Mouse (Mus musculus) ES-E14 (cell line): ENCODE measurements around the gene Phospho1. TPM values are rescaled to one million over a fixed set of nuclear protein-coding genes. Genes with fewer than 3 reads are reported as not detected.

Experiments
- DNase-seq: peaks from one replicate; pipeline ENCODE4 v3.0.0-alpha.2; 2013; ENCODE audit warnings: low read depth, low spot score
- H3K27ac ChIP-seq: 2 replicates; pipeline ENCODE4 v1.5.1; 2012; ENCODE audit warnings: low read depth, mild to moderate bottlenecking, low read length, moderate library complexity, mixed read lengths; ENCODE audit not compliant: poor library complexity, insufficient read depth, severe bottlenecking
- H3K36me3 ChIP-seq: 2 replicates; pipeline ENCODE4 v1.6.1; 2012; ENCODE audit warnings: mild to moderate bottlenecking, low read length, moderate library complexity, mixed read lengths; ENCODE audit not compliant: control insufficient read depth, poor library complexity, insufficient read depth, severe bottlenecking
- H3K4me1 ChIP-seq, 2 experiments: fragments of 150-350 bp in 1 of 2; sonication (generic) in 1 of 2; 2 replicates each; pipeline ENCODE4 v1.6.1; 2012; ENCODE audit warnings: low read length in 2 of 2, mild to moderate bottlenecking in 1 of 2, mixed read lengths in 1 of 2; ENCODE audit not compliant: control insufficient read depth in 2 of 2, insufficient read depth in 2 of 2, poor library complexity in 1 of 2
- H3K4me3 ChIP-seq, 2 experiments: fragments of 150-350 bp in 1 of 2; sonication (generic) in 1 of 2; 2 replicates each; pipeline ENCODE4 v1.5.1; 2012; ENCODE audit warnings: low read length in 2 of 2, low read depth in 1 of 2, mild to moderate bottlenecking in 1 of 2, mixed read lengths in 1 of 2; ENCODE audit not compliant: insufficient read depth in 1 of 2, poor library complexity in 1 of 2, severe bottlenecking in 1 of 2
- H3K9ac ChIP-seq: 2 replicates; pipeline ENCODE4 v1.6.1; 2012; ENCODE audit warnings: low read depth, mild to moderate bottlenecking, low read length, mixed read lengths; ENCODE audit not compliant: poor library complexity, insufficient read depth, severe bottlenecking
- H3K9me3 ChIP-seq: fragments of 150-350 bp; sonication (generic); 2 replicates; pipeline ENCODE4 v1.6.1; 2012; ENCODE audit warnings: low read depth, mild to moderate bottlenecking, low read length; ENCODE audit not compliant: control insufficient read depth, insufficient read depth
- CHD2 ChIP-seq: IDR thresholded peaks from 2 replicates; pipeline ENCODE4 v1.6.1; 2014; ENCODE audit warnings: mild to moderate bottlenecking, low read depth, low read length, inconsistent platforms
- HCFC1 ChIP-seq: IDR thresholded peaks from 2 replicates; pipeline ENCODE4 v1.6.1; 2012; ENCODE audit warnings: low read length, inconsistent platforms, borderline replicate concordance; ENCODE audit not compliant: insufficient read depth
- MAFK ChIP-seq: IDR thresholded peaks from 2 replicates; pipeline ENCODE4 v1.6.1; 2014; ENCODE audit warnings: mild to moderate bottlenecking, low read depth, low read length, inconsistent platforms; ENCODE audit not compliant: insufficient read depth
- ZC3H11A ChIP-seq: IDR thresholded peaks from 2 replicates; pipeline ENCODE4 v1.6.1; 2012; ENCODE audit warnings: low read depth, mild to moderate bottlenecking, inconsistent platforms, low read length, borderline replicate concordance
- ZNF384 ChIP-seq: IDR thresholded peaks from 2 replicates; pipeline ENCODE4 v1.6.1; 2012; ENCODE audit warnings: low read depth, low read length, inconsistent platforms
- in situ Hi-C, 2 experiments: fragments of 600-800 bp; cut with MboI; formaldehyde crosslinking; loops; one replicate each; pipeline ENCODE4 v1.15.1; 2025; ENCODE audit warnings: low sequenced_read_pairs in 2 of 2, inconsistent platforms in 1 of 2; ENCODE audit not compliant: unreplicated experiment in 2 of 2
- total RNA-seq: library from RNA; depleted of rRNA; stranded (reverse); fragments of 300-350 nt; gene quantifications from 2 replicates; pipeline ENCODE4 v1.2.3, GENCODE M21; 2012

The Phospho1 gene
- total RNA-seq, 1 experiment: 2.6 TPM

DNA sequence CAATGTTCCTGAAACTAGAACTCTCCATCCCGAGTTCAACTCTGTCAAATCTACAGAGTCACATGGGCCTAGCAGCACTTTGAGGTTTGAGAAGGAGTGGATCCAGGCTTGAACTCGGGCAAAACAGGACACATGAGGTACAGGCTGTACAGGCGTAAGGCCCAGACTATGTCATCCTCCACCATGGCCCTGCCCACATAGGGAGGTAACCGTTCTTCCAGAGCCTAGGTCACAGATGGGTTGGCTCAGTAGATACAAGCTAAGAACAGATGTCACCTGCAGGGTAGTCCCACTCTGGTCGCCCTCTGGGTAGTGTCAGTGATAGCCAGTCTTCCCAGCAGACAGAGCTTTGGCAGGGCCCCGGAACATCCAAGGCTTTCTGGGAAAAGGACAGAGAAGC, 37.8 kb upstream of the Phospho1 start:
- DNase-seq: no peak
- TF ChIP-seq HCFC1 (no peak), ZNF384 (no peak), CHD2 (no peak), MAFK (no peak), ZC3H11A (no peak)
- in situ Hi-C loops: no loop called here
- Histone ChIP-seq H3K9ac (no peak overlapping the region), H3K4me1 (peaks cover 0 to 4% of the 10 kb centered on the region in 2 experiments; a peak in 2 of 4 replicates), H3K4me3 (no peak overlapping the region), H3K36me3 (no peaks in the 10 kb centered on the region), H3K9me3 (no peaks in the 10 kb centered on the region), H3K27ac (no peak overlapping the region)

DNA sequence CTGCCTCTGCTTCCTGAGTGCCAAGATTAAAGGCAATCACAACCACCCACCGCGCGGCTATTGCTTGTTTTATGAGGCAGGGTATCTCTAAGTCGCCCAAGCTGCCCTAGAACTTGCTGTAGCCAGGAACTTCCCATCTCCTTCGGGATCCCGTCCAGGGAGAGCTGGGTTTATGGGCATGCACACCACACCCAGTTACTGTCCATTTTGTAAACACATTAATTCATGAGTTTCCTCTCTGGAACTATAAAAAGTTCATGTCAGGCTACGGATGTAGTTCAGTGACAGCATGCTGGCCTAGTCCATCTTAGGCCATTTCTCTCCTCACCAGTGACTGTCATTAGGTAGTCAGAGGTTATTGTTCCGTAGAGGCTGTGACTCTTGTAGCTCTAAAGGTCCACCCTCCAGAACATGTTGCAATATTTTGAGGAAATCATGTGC, 34.8 kb upstream of the Phospho1 start:
- Histone ChIP-seq H3K4me1 (peaks cover 0 to 1% of the 10 kb centered on the region in 2 experiments; a peak in 1 of 4 replicates), H3K9ac (no peak overlapping the region), H3K27ac (no peak overlapping the region), H3K36me3 (no peaks in the 10 kb centered on the region), H3K4me3 (no peak overlapping the region), H3K9me3 (no peaks in the 10 kb centered on the region)
- TF ChIP-seq CHD2: no peak
- no peak for TF ChIP-seq MAFK
- no peak for TF ChIP-seq ZNF384
- no peak for TF ChIP-seq HCFC1
- TF ChIP-seq ZC3H11A: no peak
- no peak for DNase-seq
- in situ Hi-C loops: no loop called here

DNA sequence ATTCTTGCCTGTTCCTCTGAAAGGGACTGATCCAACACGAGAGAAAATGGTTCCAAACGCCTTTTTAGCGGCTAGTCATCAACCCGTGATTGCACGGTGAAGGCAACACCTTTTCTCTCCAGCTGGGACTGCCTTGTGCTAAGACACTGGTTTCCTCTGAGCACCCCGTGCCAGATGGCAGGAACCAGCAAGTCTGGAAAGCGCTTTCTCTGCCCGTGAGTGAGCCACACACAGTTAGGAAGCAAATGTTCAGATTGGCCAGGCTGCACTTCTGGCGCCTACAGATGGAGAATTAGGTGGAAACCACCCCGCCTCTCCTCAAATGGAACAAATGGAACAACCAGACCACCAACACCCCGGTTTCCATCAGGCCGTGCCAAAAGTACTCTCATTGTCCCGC, 32.5 kb upstream of the Phospho1 start:
- no peak overlapping the region for H3K27ac ChIP-seq
- peaks cover 0 to 1% of the 10 kb centered on the region in 2 experiments; a peak in 1 of 4 replicates for H3K4me1 ChIP-seq
- H3K9ac ChIP-seq: no peak overlapping the region
- no peaks in the 10 kb centered on the region for H3K36me3 ChIP-seq
- in situ Hi-C loops: no loop called here
- H3K9me3 ChIP-seq: no peaks in the 10 kb centered on the region
- no peak for TF ChIP-seq MAFK
- no peak for DNase-seq
- no peak overlapping the region for H3K4me3 ChIP-seq

DNA sequence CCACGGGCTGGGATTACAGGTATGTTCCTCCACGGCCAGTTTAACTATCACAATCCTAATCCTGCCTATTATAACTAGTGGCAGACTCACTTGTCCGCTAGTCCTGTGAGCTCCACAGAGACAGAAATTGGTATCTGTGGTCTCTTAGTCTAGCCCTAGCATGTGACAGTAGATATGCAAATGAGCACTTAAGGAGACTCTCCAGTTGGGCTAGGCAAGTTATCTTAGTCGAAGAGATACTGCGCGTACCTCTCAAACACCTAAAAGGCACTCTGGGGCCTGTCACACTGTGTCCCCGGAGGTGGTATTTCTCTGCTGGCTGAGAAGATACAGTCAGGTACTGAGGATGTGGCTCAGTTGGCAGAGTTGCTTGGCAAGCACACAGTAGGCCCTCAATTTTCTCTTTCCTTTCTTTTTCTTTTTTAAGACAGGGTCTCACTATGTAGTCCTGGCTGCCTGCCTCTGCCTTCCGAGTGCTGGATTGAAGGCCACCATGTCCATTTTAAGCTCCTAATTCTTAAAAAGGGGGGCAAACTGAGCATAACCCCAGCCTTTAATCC, 31.3 kb upstream of the Phospho1 start:
- H3K36me3 ChIP-seq: no peaks in the 10 kb centered on the region
- H3K4me1 ChIP-seq: peaks cover 0 to 1% of the 10 kb centered on the region in 2 experiments; a peak in 1 of 4 replicates
- TF ChIP-seq HCFC1 (no peak), ZNF384 (no peak), MAFK (no peak), ZC3H11A (no peak), CHD2 (no peak)
- H3K27ac ChIP-seq: no peak overlapping the region
- H3K9ac ChIP-seq: no peak overlapping the region
- H3K9me3 ChIP-seq: no peaks in the 10 kb centered on the region
- no peak for DNase-seq
- no peak overlapping the region for H3K4me3 ChIP-seq
- in situ Hi-C loops: no loop called here

DNA sequence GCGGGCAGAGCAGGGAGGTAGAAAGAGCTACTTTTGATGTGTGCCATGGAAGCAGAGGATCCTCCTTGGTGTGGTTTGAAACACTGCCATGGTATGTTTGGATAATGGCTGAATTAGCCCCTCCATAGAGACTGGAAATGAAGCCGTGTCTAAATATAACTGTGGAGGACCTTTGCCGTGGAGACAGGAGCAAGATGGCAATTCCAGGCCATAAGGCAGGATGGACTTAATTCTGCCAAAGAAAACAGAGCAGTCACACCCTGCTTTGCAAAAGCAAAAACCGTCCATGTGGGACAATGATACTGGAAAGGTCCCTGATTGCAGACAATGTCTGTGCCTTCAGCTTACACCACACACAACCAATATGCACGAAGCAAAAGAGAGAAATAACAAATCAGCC, 30.1 kb upstream of the Phospho1 start:
- in situ Hi-C loops: no loop called here
- TF ChIP-seq HCFC1 (no peak), CHD2 (no peak)
- Histone ChIP-seq H3K9me3 (no peaks in the 10 kb centered on the region), H3K27ac (no peak overlapping the region), H3K36me3 (no peaks in the 10 kb centered on the region), H3K4me3 (no peak overlapping the region), H3K4me1 (peaks cover 0 to 1% of the 10 kb centered on the region in 2 experiments; a peak in 1 of 4 replicates), H3K9ac (no peak overlapping the region)
- DNase-seq: no peak
